Mouse (Mus musculus): ENCODE measurements at regions not wholly inside any gene's neighbourhood (a gene's known extent, or its start where the extent isn't known, plus 50 kb on each side); places are given as distances from the start of the nearest gene placed in this dataset.
A peak's percentile ranks its signal among the peaks of the same experiment; 100 is the strongest.

GRCm38 (mm10) chr14:99548363-99549248, 250.1 kb downstream of the Klf5 start:
- no peaks in the 10 kb centered on the region for H3K4me1 ChIP-seq (replicated peaks)
- no peaks in the 10 kb centered on the region for H3K9me3 ChIP-seq
- H3K36me3 ChIP-seq = no peaks in the 10 kb centered on the region
- H3K27ac ChIP-seq = no peak overlapping the region
- 90% methylated on average over 14 of the region's 14 CpGs for WGBS
- no peak overlapping the region for H3K9ac ChIP-seq
- H3K4me3 ChIP-seq = no peak overlapping the region
- no peak for ATAC-seq (ENCODE audit: low FRiP score)
- no peak overlapping the region for H3K4me2 ChIP-seq
- no peaks in the 10 kb centered on the region for H3K27me3 ChIP-seq

GRCm38 (mm10) chr14:99564024-99564423, 265.5 kb downstream of the Klf5 start:
- H3K9ac ChIP-seq = no peak overlapping the region
- no peak overlapping the region for H3K27ac ChIP-seq
- WGBS = 88% methylated on average over 9 of the region's 9 CpGs
- H3K4me2 ChIP-seq = no peak overlapping the region
- H3K4me1 ChIP-seq (replicated peaks) = no peaks in the 10 kb centered on the region
- 0 out of 2 replicates have a peak, but pooled peaks cover 4% of the 10 kb centered on the region for H3K9me3 ChIP-seq
- H3K27me3 ChIP-seq = no peaks in the 10 kb centered on the region
- no peak for ATAC-seq (ENCODE audit: low FRiP score)
- H3K36me3 ChIP-seq = no peaks in the 10 kb centered on the region
- H3K4me3 ChIP-seq = no peak overlapping the region

GRCm38 (mm10) chr14:99574146-99574545, 275.7 kb downstream of the Klf5 start:
- H3K27ac ChIP-seq = no peak overlapping the region
- no peaks in the 10 kb centered on the region for H3K36me3 ChIP-seq
- no peak overlapping the region for H3K4me2 ChIP-seq
- no peaks in the 10 kb centered on the region for H3K9me3 ChIP-seq
- H3K4me1 ChIP-seq (replicated peaks) = no peaks in the 10 kb centered on the region
- H3K4me3 ChIP-seq = no peak overlapping the region
- H3K9ac ChIP-seq = no peak overlapping the region
- ATAC-seq (ENCODE audit: low FRiP score) = no peak
- H3K27me3 ChIP-seq = no peaks in the 10 kb centered on the region
- WGBS = 85% methylated on average over 2 of the region's 2 CpGs

- 83% methylated on average over 17 of the region's 17 CpGs for WGBS
Observed at GRCm38 (mm10) chr14:99578665-99579064, 280.2 kb downstream of the Klf5 start.

GRCm38 (mm10) chr14:99579271-99579759, 280.8 kb downstream of the Klf5 start:
- 0 out of 2 replicates have a peak, but pooled peaks have one; percentile 32 for ATAC-seq (ENCODE audit: low FRiP score)
- no peaks in the 10 kb centered on the region for H3K4me1 ChIP-seq (replicated peaks)
- no peaks in the 10 kb centered on the region for H3K27me3 ChIP-seq
- no peak overlapping the region for H3K4me3 ChIP-seq
- 42% methylated on average over 10 of the region's 10 CpGs for WGBS
- no peak overlapping the region for H3K9ac ChIP-seq
- H3K9me3 ChIP-seq = no peaks in the 10 kb centered on the region
- H3K4me2 ChIP-seq = no peak overlapping the region
- H3K36me3 ChIP-seq = no peaks in the 10 kb centered on the region
- H3K27ac ChIP-seq = no peak overlapping the region

More at GRCm38 (mm10) chr14:99578665-99579064, 280.2 kb downstream of the Klf5 start:
- H3K4me3 ChIP-seq = no peak overlapping the region
- ATAC-seq (ENCODE audit: low FRiP score) = no peak
- no peaks in the 10 kb centered on the region for H3K9me3 ChIP-seq
- H3K4me2 ChIP-seq = no peak overlapping the region
- no peak overlapping the region for H3K27ac ChIP-seq
- H3K4me1 ChIP-seq (replicated peaks) = no peaks in the 10 kb centered on the region
- H3K36me3 ChIP-seq = no peaks in the 10 kb centered on the region
- no peak overlapping the region for H3K9ac ChIP-seq
- H3K27me3 ChIP-seq = no peaks in the 10 kb centered on the region

- Histone ChIP-seq H3K9ac (no peak overlapping the region), H3K4me2 (no peak overlapping the region), H3K36me3 (no peaks in the 10 kb centered on the region), H3K27me3 (no peaks in the 10 kb centered on the region), H3K9me3 (no peaks in the 10 kb centered on the region), H3K27ac (no peak overlapping the region), H3K4me3 (no peak overlapping the region), H3K4me1 (replicated peaks) (no peaks in the 10 kb centered on the region)
- 84% methylated on average over 4 of the region's 4 CpGs for WGBS
- no peak for ATAC-seq (ENCODE audit: low FRiP score)
Observed at GRCm38 (mm10) chr14:99579765-99580266, 281.3 kb downstream of the Klf5 start.

GRCm38 (mm10) chr14:99584144-99584543, 285.7 kb downstream of the Klf5 start:
- 70% methylated on average over 7 of the region's 7 CpGs for WGBS

GRCm38 (mm10) chr14:99586029-99586428, 287.5 kb downstream of the Klf5 start:
- Histone ChIP-seq H3K4me2 (no peak overlapping the region), H3K36me3 (no peaks in the 10 kb centered on the region), H3K9ac (no peak overlapping the region), H3K27ac (no peak overlapping the region), H3K4me1 (replicated peaks) (no peaks in the 10 kb centered on the region), H3K9me3 (no peaks in the 10 kb centered on the region), H3K4me3 (no peak overlapping the region), H3K27me3 (no peaks in the 10 kb centered on the region)
- 90% methylated on average over 7 of the region's 7 CpGs for WGBS
- no peak for ATAC-seq (ENCODE audit: low FRiP score)

More at GRCm38 (mm10) chr14:99584144-99584543, 285.7 kb downstream of the Klf5 start:
- no peak overlapping the region for H3K4me2 ChIP-seq
- no peaks in the 10 kb centered on the region for H3K4me1 ChIP-seq (replicated peaks)
- H3K36me3 ChIP-seq = no peaks in the 10 kb centered on the region
- no peaks in the 10 kb centered on the region for H3K27me3 ChIP-seq
- no peak overlapping the region for H3K4me3 ChIP-seq
- ATAC-seq (ENCODE audit: low FRiP score) = no peak
- H3K9ac ChIP-seq = no peak overlapping the region
- no peak overlapping the region for H3K27ac ChIP-seq
- no peaks in the 10 kb centered on the region for H3K9me3 ChIP-seq

- Histone ChIP-seq H3K4me3 (no peak overlapping the region), H3K9me3 (no peaks in the 10 kb centered on the region), H3K27me3 (no peaks in the 10 kb centered on the region), H3K4me2 (no peak overlapping the region), H3K27ac (no peak overlapping the region), H3K4me1 (replicated peaks) (no peaks in the 10 kb centered on the region), H3K36me3 (no peaks in the 10 kb centered on the region), H3K9ac (no peak overlapping the region)
- WGBS = 64% methylated on average over 13 of the region's 13 CpGs
- no peak for ATAC-seq (ENCODE audit: low FRiP score)
Observed at GRCm38 (mm10) chr14:99590854-99591470, 292.5 kb downstream of the Klf5 start.

GRCm38 (mm10) chr14:99592922-99593321, 294.4 kb downstream of the Klf5 start:
- 82% methylated on average over 9 of the region's 9 CpGs for WGBS
- ATAC-seq (ENCODE audit: low FRiP score) = no peak

GRCm38 (mm10) chr14:99593864-99594263, 295.4 kb downstream of the Klf5 start:
- WGBS = 67% methylated on average over 6 of the region's 6 CpGs
- H3K27me3 ChIP-seq = no peaks in the 10 kb centered on the region
- no peak overlapping the region for H3K27ac ChIP-seq
- H3K4me1 ChIP-seq (replicated peaks) = no peaks in the 10 kb centered on the region
- no peaks in the 10 kb centered on the region for H3K9me3 ChIP-seq
- no peak for ATAC-seq (ENCODE audit: low FRiP score)
- H3K9ac ChIP-seq = no peak overlapping the region
- H3K4me3 ChIP-seq = no peak overlapping the region
- no peak overlapping the region for H3K4me2 ChIP-seq
- H3K36me3 ChIP-seq = no peaks in the 10 kb centered on the region

More at GRCm38 (mm10) chr14:99592922-99593321, 294.4 kb downstream of the Klf5 start:
- H3K4me1 ChIP-seq (replicated peaks) = no peaks in the 10 kb centered on the region
- no peaks in the 10 kb centered on the region for H3K27me3 ChIP-seq
- no peak overlapping the region for H3K9ac ChIP-seq
- no peak overlapping the region for H3K4me3 ChIP-seq
- no peak overlapping the region for H3K27ac ChIP-seq
- H3K36me3 ChIP-seq = no peaks in the 10 kb centered on the region
- H3K4me2 ChIP-seq = no peak overlapping the region
- no peaks in the 10 kb centered on the region for H3K9me3 ChIP-seq

GRCm38 (mm10) chr14:99601900-99602299, 303.4 kb downstream of the Klf5 start:
- Histone ChIP-seq H3K27me3 (no peaks in the 10 kb centered on the region), H3K4me3 (no peak overlapping the region), H3K9me3 (no peaks in the 10 kb centered on the region), H3K27ac (no peak overlapping the region), H3K4me1 (replicated peaks) (no peaks in the 10 kb centered on the region), H3K36me3 (no peaks in the 10 kb centered on the region), H3K9ac (no peak overlapping the region), H3K4me2 (no peak overlapping the region)
- no peak for ATAC-seq (ENCODE audit: low FRiP score)
- WGBS = 89% methylated on average over 5 of the region's 5 CpGs
